In the genomic region with DNA sequence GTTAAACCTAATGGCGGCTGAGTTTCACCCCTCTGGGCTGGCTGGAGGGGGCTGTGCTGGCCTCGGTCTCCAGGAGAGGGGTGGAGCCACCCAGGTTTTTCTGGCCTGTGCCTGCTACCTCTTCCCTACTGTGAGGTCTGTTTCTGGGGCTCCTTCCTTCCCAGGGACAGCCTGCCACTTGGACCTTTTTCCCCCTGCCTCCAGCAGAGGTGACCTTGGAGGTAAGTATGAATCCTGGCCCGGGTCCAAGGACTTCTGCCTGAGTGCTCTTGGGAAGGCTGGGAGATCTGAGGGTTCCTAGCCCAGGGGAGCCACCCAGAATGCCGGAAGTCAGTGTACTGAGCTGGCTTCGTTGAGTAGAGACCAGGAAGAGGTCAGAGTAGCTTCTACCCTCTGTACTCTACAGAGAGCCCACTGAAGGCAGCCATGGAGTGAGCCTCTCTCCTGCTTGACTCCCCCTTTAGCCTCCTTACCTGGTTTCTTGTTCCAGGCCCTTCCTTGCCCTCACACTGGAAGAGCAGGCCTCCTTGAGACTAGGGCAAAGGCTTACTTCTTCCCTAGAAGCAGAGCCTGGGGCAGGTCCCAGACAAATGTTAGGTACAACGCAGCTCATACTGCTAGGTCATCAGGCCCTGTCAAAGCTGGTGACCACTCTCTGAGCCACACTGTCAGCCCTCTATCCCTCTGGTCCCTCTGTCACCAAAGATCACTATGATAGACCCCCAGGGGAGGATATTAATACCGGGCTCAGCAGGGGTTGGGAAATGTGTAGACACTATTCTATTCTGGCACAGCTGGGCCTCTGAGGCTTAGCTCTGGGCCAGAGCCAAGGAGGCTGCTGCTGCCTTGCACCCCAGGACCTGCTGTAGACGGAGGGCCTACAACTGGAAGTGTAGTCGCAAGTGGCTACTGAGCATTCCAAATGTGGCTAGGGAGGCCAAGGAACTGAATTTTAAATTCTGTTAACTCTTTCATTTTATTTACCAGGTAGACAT, we compare ENCODE assay signal across 9 mouse cellular contexts. TPM values are rescaled to one million over a fixed set of nuclear protein-coding genes. Genes with fewer than 3 reads are reported as not detected.
DNase-seq lines count a peak whose midpoint lies in the region; ATAC-seq and TF ChIP-seq lines count a peak whose summit lies in the region.
"Had no signal": no experiment of that assay in that cellular context is flagged by ENCODE, and none has a peak within 500 bp of the region (broad histone marks: within the 10 kb centered on the region; RNA-seq: fewer than 3 reads in every experiment).

No protein-coding gene starts in this region.

- peak overlapping the region; percentile 23 to 30; a peak in 2 of 4 replicates for H3K4me3 ChIP-seq in ES-E14 (ENCODE audit: insufficient read depth in 1 of 2, low read depth in 1 of 2, low read length in 2 of 2, poor library complexity in 1 of 2, severe bottlenecking in 1 of 2)
- H3K4me3 ChIP-seq in intestine, postnatal 0 days (ENCODE audit: low read depth, low read length), result no peak overlapping the region
- peak overlapping the region; percentile 20 for H3K4me3 ChIP-seq in liver, embryonic 15.5 days (replicated peaks)
- H3K4me3 ChIP-seq in midbrain, postnatal 0 days (ENCODE audit: low read depth, low read length), result no peak overlapping the region
- H3K4me3 ChIP-seq: hindbrain, embryonic 15.5 days had no signal

- H3K4me1 ChIP-seq in ES-E14 (ENCODE audit: control insufficient read depth in 2 of 2, insufficient read depth in 2 of 2, low read length in 2 of 2, poor library complexity in 1 of 2), result peaks cover 11 to 37% of the 10 kb centered on the region in 2 experiments
- H3K4me1 ChIP-seq in intestine, postnatal 0 days (replicated peaks; ENCODE audit: control insufficient read depth, insufficient read depth, low read length), result peaks cover 4% of the 10 kb centered on the region; the same call in 1 of the 2 replicates
- H3K4me1 ChIP-seq in liver, embryonic 15.5 days (replicated peaks), result no peaks in the 10 kb centered on the region
- H3K4me1 ChIP-seq in midbrain, postnatal 0 days (ENCODE audit: insufficient read depth, low read length), result no peaks in the 10 kb centered on the region

- WGBS in intestine, postnatal 0 days, result 29% methylated on average over 9 of the region's 9 CpGs
- WGBS in liver, embryonic 15.5 days (ENCODE audit: insufficient replicate concordance), result 51% methylated on average over 9 of the region's 9 CpGs
- WGBS in midbrain, postnatal 0 days, result 46% methylated on average over 9 of the region's 9 CpGs

- no peak for DNase-seq in ES-E14 (ENCODE audit: low read depth, low spot score)
- peak; percentile 58 to 69 for DNase-seq in adrenal gland, adult 18-20 months (ENCODE audit: low spot score in 2 of 2)
- DNase-seq in spleen, postnatal 10 days (ENCODE audit: low spot score in 2 of 2), result no peak
- no peak for DNase-seq in cerebellum, adult 18-20 months
- DNase-seq in frontal cortex, postnatal 10 days (ENCODE audit: low spot score in 2 of 2), result no peak
- no peak for DNase-seq in midbrain, postnatal 0 days (ENCODE audit: low spot score)

- H3K4me2 ChIP-seq in intestine, postnatal 0 days (replicated peaks; ENCODE audit: low read depth), result peak overlapping the region; percentile 17; the same call in 1 of the 2 replicates
- H3K4me2 ChIP-seq in liver, embryonic 15.5 days, result peak overlapping the region; percentile 47
- no peak overlapping the region for H3K4me2 ChIP-seq in midbrain, postnatal 0 days (ENCODE audit: low read depth, low read length, poor library complexity, severe bottlenecking)
- H3K4me2 ChIP-seq: hindbrain, embryonic 15.5 days had no signal

- peak overlapping the region; percentile 3; the same call in 1 of the 2 replicates for H3K9ac ChIP-seq in ES-E14 (ENCODE audit: insufficient read depth, low read depth, low read length, poor library complexity, severe bottlenecking)
- H3K9ac ChIP-seq in intestine, postnatal 0 days (ENCODE audit: low read depth, low read length), result no peak overlapping the region
- H3K9ac ChIP-seq in liver, embryonic 15.5 days, result no peak overlapping the region
- H3K9ac ChIP-seq in midbrain, postnatal 0 days (replicated peaks; ENCODE audit: low read length, poor library complexity, severe bottlenecking), result no peak overlapping the region
- H3K9ac ChIP-seq: hindbrain, embryonic 15.5 days had no signal

- H3K27me3 ChIP-seq in intestine, postnatal 0 days (replicated peaks; ENCODE audit: control insufficient read depth, insufficient read depth, low read length), result no peaks in the 10 kb centered on the region
- no peaks in the 10 kb centered on the region for H3K27me3 ChIP-seq in liver, embryonic 15.5 days
- H3K27me3 ChIP-seq in midbrain, postnatal 0 days (ENCODE audit: insufficient read depth, low read length), result no peaks in the 10 kb centered on the region
- H3K27me3 ChIP-seq: hindbrain, embryonic 15.5 days had no signal

- H3K36me3 ChIP-seq in ES-E14 (ENCODE audit: control insufficient read depth, insufficient read depth, low read length, poor library complexity, severe bottlenecking), result no peaks in the 10 kb centered on the region
- H3K36me3 ChIP-seq in intestine, postnatal 0 days (ENCODE audit: control insufficient read depth, insufficient read depth), result no peaks in the 10 kb centered on the region
- no peaks in the 10 kb centered on the region for H3K36me3 ChIP-seq in liver, embryonic 15.5 days (replicated peaks)
- H3K36me3 ChIP-seq in midbrain, postnatal 0 days (ENCODE audit: insufficient read depth, low read length), result no peaks in the 10 kb centered on the region
- H3K36me3 ChIP-seq: hindbrain, embryonic 15.5 days had no signal

- in situ Hi-C loops in ES-E14 (cut with MboI; ENCODE audit: low sequenced_read_pairs in 2 of 2, unreplicated experiment in 2 of 2), result no loop called here

- no peak for TF ChIP-seq CTCF in intestine, postnatal 0 days (IDR thresholded peaks at IDR 0.05; ENCODE audit: low read depth)
- TF ChIP-seq CTCF in midbrain, postnatal 0 days (IDR thresholded peaks at IDR 0.05), result no peak

- peak overlapping the region; percentile 45 for H3K27ac ChIP-seq in ES-E14 (ENCODE audit: insufficient read depth, low read depth, low read length, poor library complexity, severe bottlenecking)
- H3K27ac ChIP-seq in intestine, postnatal 0 days (ENCODE audit: low read depth, low read length), result peak overlapping the region; percentile 60
- H3K27ac ChIP-seq in liver, embryonic 15.5 days (replicated peaks), result peak overlapping the region; percentile 55
- no peak overlapping the region for H3K27ac ChIP-seq in midbrain, postnatal 0 days (ENCODE audit: low read depth, low read length)
- H3K27ac ChIP-seq: hindbrain, embryonic 15.5 days had no signal

- peak; percentile 64 for ATAC-seq in intestine, postnatal 0 days
- peak; percentile 67 for ATAC-seq in liver, embryonic 15.5 days (ENCODE audit: insufficient read depth)
- no peak for ATAC-seq in midbrain, postnatal 0 days (ENCODE audit: low FRiP score)

- H3K9me3 ChIP-seq in ES-E14 (ENCODE audit: control insufficient read depth, insufficient read depth, low read depth, low read length), result no peaks in the 10 kb centered on the region
- no peaks in the 10 kb centered on the region for H3K9me3 ChIP-seq in intestine, postnatal 0 days (ENCODE audit: control insufficient read depth)
- H3K9me3 ChIP-seq in liver, embryonic 15.5 days (replicated peaks), result no peaks in the 10 kb centered on the region
- H3K9me3 ChIP-seq in midbrain, postnatal 0 days (ENCODE audit: low read length), result no peaks in the 10 kb centered on the region
- H3K9me3 ChIP-seq: hindbrain, embryonic 15.5 days had no signal

TF ChIP-seq in ES-E14, 5 proteins besides CTCF, POLR2A, EP300 and RAD21:
- TF ChIP-seq ZC3H11A (IDR thresholded peaks at IDR 0.05; ENCODE audit: borderline replicate concordance, low read depth, low read length) (no peak), HCFC1 (IDR thresholded peaks at IDR 0.05; ENCODE audit: borderline replicate concordance, insufficient read depth, low read length) (no peak), ZNF384 (IDR thresholded peaks at IDR 0.05; ENCODE audit: low read depth, low read length) (no peak), CHD2 (IDR thresholded peaks at IDR 0.05; ENCODE audit: low read depth, low read length) (no peak), MAFK (IDR thresholded peaks at IDR 0.05; ENCODE audit: insufficient read depth, low read depth, low read length) (no peak)

RNA-seq across cellular contexts. Expression of a gene that starts 12.5 kb away (rescaled TPM):
- total RNA-seq in ES-E14 (2012; rRNA removed), result 20.5 and 27.3 TPM in 2 replicates
- 10 to 100 TPM; 67.0 to 75.9 TPM for total RNA-seq in adrenal gland, adult 18-20 months (2021)
- 0.63 and 0.68 TPM in 2 replicates for polyA plus RNA-seq in intestine, postnatal 0 days (2015; fragmentation: Nextera tagmentation; extraction: Ambion mirVana)
- polyA plus RNA-seq in liver, embryonic 15.5 days (2015; fragmentation: Nextera tagmentation; extraction: Ambion mirVana), result 0.54 and 0.55 TPM in 2 replicates
- total RNA-seq in midbrain, postnatal 0 days (2014; rRNA removed), result 261 and 263 TPM in 2 replicates
- 12.7 and 12.9 TPM in 2 replicates for polyA plus RNA-seq in midbrain, postnatal 0 days (2015; fragmentation: Nextera tagmentation; extraction: Ambion mirVana)

Comparison
In these comparisons a context has a peak if more than half of its experiments do, and no peak if none do; other contexts are left out.
1. DNase-seq: peak in adrenal gland, adult 18-20 months (2 of 2); none in ES-E14 (single experiment), spleen, postnatal 10 days (0 of 2), cerebellum, adult 18-20 months (0 of 2), frontal cortex, postnatal 10 days (0 of 2) and midbrain, postnatal 0 days (single experiment).
2. H3K4me3 ChIP-seq: peak in ES-E14 (2 of 2) and liver, embryonic 15.5 days (single experiment); none in intestine, postnatal 0 days (single experiment) and midbrain, postnatal 0 days (single experiment).